Mouse (Mus musculus): ENCODE data around the gene Cdk11b. TPM values are rescaled to one million over a fixed set of nuclear protein-coding genes. Genes with fewer than 3 reads are reported as not detected.

Gene Cdk11b
- polyA plus RNA-seq, 1 experiment: 202 TPM

DNA sequence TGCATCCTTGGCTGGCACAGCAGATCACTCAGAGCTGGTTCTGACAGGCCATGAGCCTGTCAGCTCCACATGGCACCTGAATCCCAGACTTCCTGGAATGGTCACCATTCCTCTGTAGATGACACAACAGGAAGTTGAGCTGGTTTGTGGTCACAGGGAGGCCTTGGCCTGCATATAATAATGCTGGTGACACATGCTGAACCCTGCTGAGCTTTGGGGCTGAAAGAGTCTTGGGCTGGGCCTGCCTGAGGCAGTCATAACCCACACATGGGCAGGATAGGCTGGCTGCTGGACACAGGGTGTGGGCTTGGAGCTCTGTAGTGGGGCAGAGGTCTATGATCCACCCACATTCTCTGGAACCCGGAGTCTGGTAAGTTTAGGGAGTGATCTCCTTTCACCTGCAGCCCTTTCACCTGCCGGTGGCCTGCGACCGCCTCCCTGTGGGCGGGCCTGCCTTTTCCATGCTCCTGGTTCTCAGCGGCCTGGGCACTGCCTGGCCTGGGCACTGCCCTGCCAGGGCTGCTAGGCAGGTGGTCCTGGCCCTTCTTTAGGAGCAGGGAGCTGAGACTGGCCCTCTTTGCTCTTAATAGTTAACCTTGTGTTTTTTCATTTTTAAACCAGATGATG is 42.3 kb upstream of the Cdk11b start:
- Histone ChIP-seq H3K4me3 (replicated peaks; ENCODE audit: control insufficient read depth, low read depth, low read length) (no peak overlapping the region), H3K4me1 (ENCODE audit: control insufficient read depth, insufficient read depth, low read length) (no peaks in the 10 kb centered on the region), H3K27ac (ENCODE audit: control insufficient read depth, insufficient read depth, low read depth, low read length, poor library complexity) (no peak overlapping the region)
- TF ChIP-seq POLR2A (IDR thresholded peaks at IDR 0.05; ENCODE audit: borderline replicate concordance, control insufficient read depth, low read depth, low read length): no peak
- no peak for TF ChIP-seq CTCF (IDR thresholded peaks at IDR 0.05; ENCODE audit: control insufficient read depth, insufficient read depth, low read length)
- 77% methylated on average over 6 of the region's 6 CpGs for WGBS

DNA sequence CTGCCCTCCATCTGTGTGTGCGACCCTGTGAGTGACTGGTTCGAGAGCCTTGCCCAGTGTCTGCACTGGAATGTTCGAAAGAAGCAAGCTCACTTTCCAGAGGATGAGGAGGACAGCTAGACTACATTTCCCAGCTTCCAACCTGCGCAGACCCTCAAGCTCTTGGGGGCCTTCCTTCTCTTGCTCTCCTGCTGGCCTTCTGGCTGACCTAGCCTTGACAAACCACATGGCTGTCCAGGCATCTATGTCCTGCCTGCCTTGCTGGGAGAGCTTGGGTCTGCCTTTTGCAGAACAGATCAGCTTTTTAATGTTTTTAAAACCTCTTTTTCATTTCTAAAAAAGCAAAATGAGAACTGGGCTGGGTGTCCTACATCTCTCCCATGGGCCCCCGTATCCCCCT is 35.3 kb upstream of the Cdk11b start:
- Histone ChIP-seq H3K4me1 (ENCODE audit: control insufficient read depth, insufficient read depth, low read length) (no peaks in the 10 kb centered on the region; the same call in 1 of the 2 replicates), H3K27ac (ENCODE audit: control insufficient read depth, insufficient read depth, low read depth, low read length, poor library complexity) (no peak overlapping the region), H3K4me3 (replicated peaks; ENCODE audit: control insufficient read depth, low read depth, low read length) (no peak overlapping the region)
- 86% methylated on average over 5 of the region's 5 CpGs for WGBS
- no peak for TF ChIP-seq POLR2A (IDR thresholded peaks at IDR 0.05; ENCODE audit: borderline replicate concordance, control insufficient read depth, low read depth, low read length)
- TF ChIP-seq CTCF (IDR thresholded peaks at IDR 0.05; ENCODE audit: control insufficient read depth, insufficient read depth, low read length): no peak

DNA sequence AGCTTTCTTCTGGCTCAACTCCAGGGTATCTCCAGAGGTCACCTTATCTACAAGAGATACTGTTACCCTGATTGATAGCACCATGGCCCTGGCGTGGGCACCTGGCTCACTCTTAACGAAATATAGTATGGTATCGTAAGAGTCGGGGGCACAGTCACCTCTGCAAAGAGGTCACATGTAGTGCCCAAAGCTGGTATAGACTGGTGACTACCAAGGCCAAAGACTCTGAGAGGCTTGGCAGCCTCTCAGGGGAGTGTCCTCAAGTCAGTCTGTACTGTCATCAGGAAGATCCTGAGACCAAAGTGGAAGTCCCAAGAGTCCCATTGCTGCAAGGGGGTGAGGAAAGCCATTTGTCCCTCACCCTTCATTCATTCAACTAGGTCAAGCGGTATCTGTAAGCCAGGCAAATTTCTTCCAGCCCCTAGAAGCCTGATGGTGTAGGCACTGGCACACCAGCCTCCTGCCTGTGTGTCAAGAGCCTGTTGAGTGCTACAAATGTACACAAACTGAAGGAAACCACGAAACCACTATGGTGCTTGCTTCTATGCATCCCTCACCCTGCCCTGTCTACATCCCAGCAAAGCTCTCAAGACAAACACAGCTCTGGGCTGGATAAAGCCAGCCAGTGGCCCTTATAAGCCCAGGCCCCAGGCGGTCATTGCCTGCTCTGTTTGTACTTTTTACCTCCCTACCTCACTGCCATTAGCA is 33.5 kb upstream of the Cdk11b start:
- Histone ChIP-seq H3K4me1 (ENCODE audit: control insufficient read depth, insufficient read depth, low read length) (no peaks in the 10 kb centered on the region; the same call in 1 of the 2 replicates), H3K4me3 (replicated peaks; ENCODE audit: control insufficient read depth, low read depth, low read length) (no peak overlapping the region), H3K27ac (ENCODE audit: control insufficient read depth, insufficient read depth, low read depth, low read length, poor library complexity) (no peak overlapping the region)
- 63% methylated on average over 7 of the region's 7 CpGs for WGBS
- TF ChIP-seq CTCF (IDR thresholded peaks at IDR 0.05; ENCODE audit: control insufficient read depth, insufficient read depth, low read length) (no peak), POLR2A (IDR thresholded peaks at IDR 0.05; ENCODE audit: borderline replicate concordance, control insufficient read depth, low read depth, low read length) (no peak)

DNA sequence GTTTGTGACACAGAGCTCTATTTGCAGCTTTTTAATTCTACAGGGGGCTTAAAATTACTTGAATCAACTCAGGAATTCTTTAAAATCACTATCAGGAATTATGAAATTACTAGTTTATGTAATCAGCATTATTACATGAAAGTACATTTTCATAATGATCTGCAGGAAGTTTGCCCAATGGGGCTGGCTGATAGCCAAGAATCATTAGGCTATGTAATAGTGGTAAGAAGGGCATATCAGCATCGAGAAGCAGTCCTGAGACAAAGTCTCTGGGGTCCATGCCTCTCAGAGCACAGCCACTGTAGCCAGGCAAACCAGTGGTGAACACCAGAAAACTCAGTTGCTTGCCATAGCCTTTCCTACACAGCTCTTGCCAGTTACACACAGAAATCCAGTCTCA is 30.9 kb upstream of the Cdk11b start:
- Histone ChIP-seq H3K27ac (ENCODE audit: control insufficient read depth, insufficient read depth, low read depth, low read length, poor library complexity) (no peak overlapping the region), H3K4me3 (replicated peaks; ENCODE audit: control insufficient read depth, low read depth, low read length) (no peak overlapping the region), H3K4me1 (ENCODE audit: control insufficient read depth, insufficient read depth, low read length) (peaks cover 1% of the 10 kb centered on the region; the same call in 1 of the 2 replicates)
- TF ChIP-seq CTCF (IDR thresholded peaks at IDR 0.05; ENCODE audit: control insufficient read depth, insufficient read depth, low read length): no peak
- no peak for TF ChIP-seq POLR2A (IDR thresholded peaks at IDR 0.05; ENCODE audit: borderline replicate concordance, control insufficient read depth, low read depth, low read length)
- WGBS: 21% methylated on average over 1 of the region's 1 CpGs

DNA sequence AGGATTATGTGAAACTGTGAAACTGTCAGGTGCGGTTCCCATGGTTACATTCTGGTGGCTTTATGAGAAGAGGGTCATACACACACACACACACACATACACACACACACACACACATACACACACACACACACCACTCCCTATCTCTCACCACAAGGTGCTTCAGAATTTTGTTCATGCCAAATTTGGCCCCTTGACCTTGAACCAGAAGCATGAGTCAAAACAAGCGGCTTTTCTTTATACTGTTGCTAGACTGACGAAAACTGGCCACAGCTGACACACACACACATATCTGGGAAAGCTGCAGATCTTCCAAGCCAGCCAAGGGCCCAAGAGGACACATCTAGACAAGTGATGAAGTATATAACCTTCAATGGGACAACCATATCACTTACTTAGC is 28.9 kb upstream of the Cdk11b start:
- Histone ChIP-seq H3K4me3 (replicated peaks; ENCODE audit: control insufficient read depth, low read depth, low read length) (no peak overlapping the region), H3K27ac (ENCODE audit: control insufficient read depth, insufficient read depth, low read depth, low read length, poor library complexity) (no peak overlapping the region), H3K4me1 (ENCODE audit: control insufficient read depth, insufficient read depth, low read length) (peaks cover 1% of the 10 kb centered on the region; the same call in 1 of the 2 replicates)
- TF ChIP-seq CTCF (IDR thresholded peaks at IDR 0.05; ENCODE audit: control insufficient read depth, insufficient read depth, low read length) (no peak), POLR2A (IDR thresholded peaks at IDR 0.05; ENCODE audit: borderline replicate concordance, control insufficient read depth, low read depth, low read length) (no peak)
- 68% methylated on average over 3 of the region's 3 CpGs for WGBS

DNA sequence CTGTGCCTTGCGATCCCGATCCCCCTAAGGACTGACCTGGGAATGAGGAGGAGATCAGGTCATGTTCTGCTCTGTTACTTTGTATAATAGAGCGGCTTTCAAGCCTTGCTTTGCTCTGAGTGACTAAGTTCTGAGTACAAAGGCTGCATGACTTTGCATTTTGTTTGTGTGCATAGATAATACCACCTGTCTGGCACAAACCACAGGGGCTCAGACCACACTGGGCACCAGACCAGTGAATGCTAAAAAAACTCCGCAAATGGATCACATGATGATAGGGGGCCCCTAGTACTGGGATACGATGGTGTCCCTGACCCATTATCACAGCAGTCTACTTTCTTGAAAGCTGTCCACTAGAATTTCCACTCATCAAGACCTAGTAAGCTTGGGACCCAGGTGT is 28.0 kb upstream of the Cdk11b start:
- no peak overlapping the region for H3K4me3 ChIP-seq (replicated peaks; ENCODE audit: control insufficient read depth, low read depth, low read length)
- TF ChIP-seq CTCF (IDR thresholded peaks at IDR 0.05; ENCODE audit: control insufficient read depth, insufficient read depth, low read length) (no peak), POLR2A (IDR thresholded peaks at IDR 0.05; ENCODE audit: borderline replicate concordance, control insufficient read depth, low read depth, low read length) (no peak)
- 23% methylated on average over 5 of the region's 5 CpGs for WGBS
- no peak overlapping the region for H3K27ac ChIP-seq (ENCODE audit: control insufficient read depth, insufficient read depth, low read depth, low read length, poor library complexity)
- peaks cover 1% of the 10 kb centered on the region; the same call in 1 of the 2 replicates for H3K4me1 ChIP-seq (ENCODE audit: control insufficient read depth, insufficient read depth, low read length)

DNA sequence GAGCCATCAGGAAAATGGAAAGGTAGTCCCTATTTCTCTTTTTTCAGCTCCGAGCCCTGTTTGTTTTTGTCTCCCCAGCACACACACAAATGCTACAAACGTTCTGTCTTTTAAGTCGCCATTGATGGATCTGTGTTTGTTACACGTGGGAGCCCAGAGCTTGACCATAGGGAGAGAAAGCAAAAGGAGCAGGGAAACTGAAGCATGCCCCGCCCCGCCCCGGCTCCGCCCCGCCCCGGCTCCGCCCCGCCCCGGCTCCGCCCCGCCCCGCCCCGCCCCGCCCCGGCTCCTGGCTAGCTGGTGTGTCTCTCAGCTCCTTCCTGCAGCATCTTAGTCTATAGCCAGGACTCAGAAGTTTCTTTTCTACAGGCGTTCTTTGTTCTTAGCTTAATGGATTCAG is 26.1 kb upstream of the Cdk11b start:
- H3K4me1 ChIP-seq (ENCODE audit: control insufficient read depth, insufficient read depth, low read length): peaks cover 1% of the 10 kb centered on the region; the same call in 1 of the 2 replicates
- H3K4me3 ChIP-seq (replicated peaks; ENCODE audit: control insufficient read depth, low read depth, low read length): no peak overlapping the region
- TF ChIP-seq CTCF (IDR thresholded peaks at IDR 0.05; ENCODE audit: control insufficient read depth, insufficient read depth, low read length) (no peak), POLR2A (IDR thresholded peaks at IDR 0.05; ENCODE audit: borderline replicate concordance, control insufficient read depth, low read depth, low read length) (no peak)
- H3K27ac ChIP-seq (ENCODE audit: control insufficient read depth, insufficient read depth, low read depth, low read length, poor library complexity): no peak overlapping the region
- 43% methylated on average over 20 of the region's 20 CpGs for WGBS

DNA sequence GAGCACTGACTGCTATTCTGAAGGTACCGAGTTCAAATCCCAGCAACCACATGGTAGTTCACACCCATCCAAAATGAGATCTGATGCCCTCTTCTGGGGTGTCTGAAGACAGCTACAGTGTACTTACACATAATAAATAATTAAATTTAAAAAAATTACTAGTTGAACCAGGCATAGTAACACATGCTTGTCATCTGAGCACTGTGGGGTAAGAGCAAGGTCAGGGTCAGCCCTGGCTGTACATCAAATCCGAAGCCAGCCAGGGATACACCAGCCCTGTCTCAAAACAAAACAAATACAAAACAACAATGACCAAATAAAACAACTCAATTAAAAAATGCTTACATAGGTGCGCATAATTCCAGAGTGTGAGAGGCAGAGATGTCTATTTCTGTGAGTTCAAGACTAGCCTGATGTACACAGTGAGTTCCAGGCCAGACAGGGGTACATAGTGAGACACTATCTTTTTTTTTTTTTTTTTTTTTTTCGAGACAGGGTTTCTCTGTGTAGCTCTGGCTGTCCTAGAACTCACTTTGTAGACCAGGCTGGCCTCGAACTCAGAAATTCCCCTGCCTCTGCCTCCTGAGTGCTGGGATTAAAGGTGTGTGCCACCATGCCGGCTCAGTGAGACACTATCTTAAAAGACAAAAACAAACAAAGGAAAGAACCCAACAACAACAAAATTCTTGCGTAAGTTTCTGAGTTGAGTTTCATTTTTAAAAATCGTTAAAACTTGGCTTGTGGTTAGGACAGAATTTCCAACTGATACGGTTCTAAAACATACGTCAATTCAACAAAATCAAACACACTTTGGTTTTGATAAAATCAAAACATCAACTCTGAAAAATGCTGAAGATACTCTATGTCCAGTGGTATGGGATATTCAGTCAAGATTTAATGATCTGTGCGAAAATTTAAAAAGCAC is 24.5 kb upstream of the Cdk11b start:
- TF ChIP-seq CTCF (IDR thresholded peaks at IDR 0.05; ENCODE audit: control insufficient read depth, insufficient read depth, low read length) (no peak), POLR2A (IDR thresholded peaks at IDR 0.05; ENCODE audit: borderline replicate concordance, control insufficient read depth, low read depth, low read length) (no peak)
- no peak overlapping the region for H3K4me3 ChIP-seq (replicated peaks; ENCODE audit: control insufficient read depth, low read depth, low read length)
- 36% methylated on average over 11 of the region's 11 CpGs for WGBS
- H3K4me1 ChIP-seq (ENCODE audit: control insufficient read depth, insufficient read depth, low read length): peaks cover 1% of the 10 kb centered on the region; the same call in 1 of the 2 replicates
- no peak overlapping the region for H3K27ac ChIP-seq (ENCODE audit: control insufficient read depth, insufficient read depth, low read depth, low read length, poor library complexity)
